Mouse (Mus musculus): ENCODE data around the gene Lrrc3. TPM values are rescaled to one million over a fixed set of nuclear protein-coding genes. Genes with fewer than 3 reads are reported as not detected.

The Lrrc3 gene
- polyA plus RNA-seq, 1 experiment from 2014 or later = 12.1 TPM

GRCm38 (mm10) chr10:77864067-77864761 lies 38.1 kb downstream of the Lrrc3 start:
- H3K9ac ChIP-seq = peak overlapping the region; percentile 45; the same call in 1 of the 2 replicates
- H3K4me2 ChIP-seq = peak overlapping the region; percentile 43
- H3K36me3 ChIP-seq = no peaks in the 10 kb centered on the region
- H3K4me3 ChIP-seq = peak overlapping the region; percentile 17; the same call in 1 of the 2 replicates
- no peaks in the 10 kb centered on the region for H3K9me3 ChIP-seq
- WGBS = 38% methylated on average over 12 of the region's 14 CpGs
- no peak overlapping the region for H3K27ac ChIP-seq (replicated peaks)
- no peaks in the 10 kb centered on the region for H3K27me3 ChIP-seq
- 0 out of 2 replicates have a peak, but pooled peaks cover 5% of the 10 kb centered on the region for H3K4me1 ChIP-seq (replicated peaks)
- ATAC-seq (ENCODE audit: low read depth) = peak; percentile 76

- Histone ChIP-seq H3K36me3 (no peaks in the 10 kb centered on the region), H3K4me2 (no peak within 1 kb of the TSS), H3K27ac (replicated peaks) (no peak within 1 kb of the TSS), H3K9ac (no peak within 1 kb of the TSS), H3K27me3 (no peaks in the 10 kb centered on the region), H3K9me3 (no peaks in the 10 kb centered on the region), H3K4me3 (no peak within 1 kb of the TSS), H3K4me1 (replicated peaks) (0 out of 2 replicates have a peak, but pooled peaks cover 5% of the 10 kb centered on the region)
- ATAC-seq (ENCODE audit: low read depth) = no peak
- WGBS = 46% methylated on average over 7 of the region's 7 CpGs
Observed at GRCm38 (mm10) chr10:77861675-77862074, 40.7 kb downstream of the Lrrc3 start, which contains the start of gene Gm3285. Gene Gm3285, plus strand, starts transcription at chr10:77861975.

GRCm38 (mm10) chr10:77852559-77852958 lies 49.8 kb downstream of the Lrrc3 start, which contains the start of gene Gm10318:
Gene Gm10318, plus strand, starts transcription at chr10:77852859.
- Histone ChIP-seq H3K9ac (no peak within 1 kb of the TSS), H3K36me3 (no peaks in the 10 kb centered on the region), H3K27ac (replicated peaks) (no peak within 1 kb of the TSS), H3K4me3 (no peak within 1 kb of the TSS), H3K27me3 (no peaks in the 10 kb centered on the region), H3K4me1 (replicated peaks) (0 out of 2 replicates have a peak, but pooled peaks cover 3% of the 10 kb centered on the region), H3K9me3 (no peaks in the 10 kb centered on the region), H3K4me2 (no peak within 1 kb of the TSS)
- no peak for ATAC-seq (ENCODE audit: low read depth)
- WGBS = 72% methylated on average over 9 of the region's 9 CpGs

Other genes starting within 250 kb of the Lrrc3 start
- gene Tspear, start 216.0 kb downstream of the Lrrc3 start, polyA plus RNA-seq (2015; fragmentation: Nextera tagmentation; extraction: Ambion mirVana) = 0.48 and 2.0 TPM in 2 replicates
- not detected in 2 replicates for gene Gm19402, start 211.8 kb downstream of the Lrrc3 start, polyA plus RNA-seq (2015; fragmentation: Nextera tagmentation; extraction: Ambion mirVana)
- gene Gm9508, start 205.3 kb downstream of the Lrrc3 start, polyA plus RNA-seq (2015; fragmentation: Nextera tagmentation; extraction: Ambion mirVana) = not detected in 2 replicates
- gene Gm10272, start 195.9 kb downstream of the Lrrc3 start, polyA plus RNA-seq (2015; fragmentation: Nextera tagmentation; extraction: Ambion mirVana) = not detected in 2 replicates
- gene Gm10024, start 191.1 kb downstream of the Lrrc3 start, polyA plus RNA-seq (2015; fragmentation: Nextera tagmentation; extraction: Ambion mirVana) = not detected in 2 replicates
- not detected in 2 replicates for gene Gm10142, start 186.7 kb downstream of the Lrrc3 start, polyA plus RNA-seq (2015; fragmentation: Nextera tagmentation; extraction: Ambion mirVana)
- not detected in 2 replicates for gene Krtap12-1, start 181.9 kb downstream of the Lrrc3 start, polyA plus RNA-seq (2015; fragmentation: Nextera tagmentation; extraction: Ambion mirVana)
- gene Gm10100, start 176.1 kb downstream of the Lrrc3 start, polyA plus RNA-seq (2015; fragmentation: Nextera tagmentation; extraction: Ambion mirVana) = not detected in 2 replicates
- not detected in 2 replicates for gene Gm18596, start 159.9 kb downstream of the Lrrc3 start, polyA plus RNA-seq (2015; fragmentation: Nextera tagmentation; extraction: Ambion mirVana)
- not detected in 2 replicates for gene Gm9736, start 151.2 kb downstream of the Lrrc3 start, polyA plus RNA-seq (2015; fragmentation: Nextera tagmentation; extraction: Ambion mirVana)
- not detected in 2 replicates for gene Gm3233, start 142.9 kb downstream of the Lrrc3 start, polyA plus RNA-seq (2015; fragmentation: Nextera tagmentation; extraction: Ambion mirVana)
- gene Gm3238, start 131.2 kb downstream of the Lrrc3 start, polyA plus RNA-seq (2015; fragmentation: Nextera tagmentation; extraction: Ambion mirVana) = not detected in 2 replicates
- not detected in 2 replicates for gene Gm7138, start 125.6 kb downstream of the Lrrc3 start, polyA plus RNA-seq (2015; fragmentation: Nextera tagmentation; extraction: Ambion mirVana)
- not detected in 2 replicates for gene Gm3250, start 120.0 kb downstream of the Lrrc3 start, polyA plus RNA-seq (2015; fragmentation: Nextera tagmentation; extraction: Ambion mirVana)
- not detected in 2 replicates for gene Gm7137, start 114.3 kb downstream of the Lrrc3 start, polyA plus RNA-seq (2015; fragmentation: Nextera tagmentation; extraction: Ambion mirVana)
- not detected in 2 replicates for gene Gm9639, start 107.5 kb downstream of the Lrrc3 start, polyA plus RNA-seq (2015; fragmentation: Nextera tagmentation; extraction: Ambion mirVana)
- not detected in 2 replicates for gene Gm19668, start 103.4 kb downstream of the Lrrc3 start, polyA plus RNA-seq (2015; fragmentation: Nextera tagmentation; extraction: Ambion mirVana)
- not detected in 2 replicates for gene Gm9507, start 90.7 kb downstream of the Lrrc3 start, polyA plus RNA-seq (2015; fragmentation: Nextera tagmentation; extraction: Ambion mirVana)
- not detected in 2 replicates for gene Gm2696, start 87.9 kb downstream of the Lrrc3 start, polyA plus RNA-seq (2015; fragmentation: Nextera tagmentation; extraction: Ambion mirVana)
- not detected in 2 replicates for gene Krtap10-4, start 75.4 kb downstream of the Lrrc3 start, polyA plus RNA-seq (2015; fragmentation: Nextera tagmentation; extraction: Ambion mirVana)
- gene Krtap10-10, start 66.6 kb downstream of the Lrrc3 start, polyA plus RNA-seq (2015; fragmentation: Nextera tagmentation; extraction: Ambion mirVana) = not detected in 2 replicates
- not detected in 2 replicates for gene Gm36176, start 55.7 kb downstream of the Lrrc3 start, polyA plus RNA-seq (2015; fragmentation: Nextera tagmentation; extraction: Ambion mirVana)
- gene Gm10318, start 49.7 kb downstream of the Lrrc3 start, polyA plus RNA-seq (2015; fragmentation: Nextera tagmentation; extraction: Ambion mirVana) = not detected in 2 replicates
- not detected in 2 replicates for gene Gm3285, start 40.6 kb downstream of the Lrrc3 start, polyA plus RNA-seq (2015; fragmentation: Nextera tagmentation; extraction: Ambion mirVana)
- gene Trpm2, start 68.0 kb upstream of the Lrrc3 start, polyA plus RNA-seq (2015; fragmentation: Nextera tagmentation; extraction: Ambion mirVana) = 4.1 and 4.9 TPM in 2 replicates
- 36.8 and 37.4 TPM in 2 replicates for gene 1810043G02Rik, start 76.0 kb upstream of the Lrrc3 start, polyA plus RNA-seq (2015; fragmentation: Nextera tagmentation; extraction: Ambion mirVana)
- gene Pfkl, start 107.5 kb upstream of the Lrrc3 start, polyA plus RNA-seq (2015; fragmentation: Nextera tagmentation; extraction: Ambion mirVana) = 90.8 and 99.0 TPM in 2 replicates
- gene Dnmt3l, start 139.4 kb upstream of the Lrrc3 start, polyA plus RNA-seq (2015; fragmentation: Nextera tagmentation; extraction: Ambion mirVana) = not detected in 2 replicates
- 0.10 and 0.18 TPM in 2 replicates for gene Aire, start 141.1 kb upstream of the Lrrc3 start, polyA plus RNA-seq (2015; fragmentation: Nextera tagmentation; extraction: Ambion mirVana)
- 0.75 and 0.77 TPM in 2 replicates for gene Icosl, start 166.8 kb upstream of the Lrrc3 start, polyA plus RNA-seq (2015; fragmentation: Nextera tagmentation; extraction: Ambion mirVana)

Measured in neural tube, embryonic 13.5 days (tissue).